Mouse (Mus musculus) heart, adult 18-20 months (tissue): ENCODE results near the gene Hdac11. TPM values are rescaled to one million over a fixed set of nuclear protein-coding genes. Genes with fewer than 3 reads are reported as not detected.

ENCODE experiments used
- DNase-seq, 2 experiments: peaks; one replicate each; pipeline ENCODE4 v3.0.0; 2021 to 2022; ENCODE audit warnings: mixed read lengths in 1 of 2
- total RNA-seq, 2 experiments: library from RNA; stranded (reverse); gene quantifications; 2 replicates each; pipeline ENCODE4 v1.2.3; 2021

Gene Hdac11
- total RNA-seq, 2 experiments from 2014 or later, result 20.9 to 21.3 TPM

DNA sequence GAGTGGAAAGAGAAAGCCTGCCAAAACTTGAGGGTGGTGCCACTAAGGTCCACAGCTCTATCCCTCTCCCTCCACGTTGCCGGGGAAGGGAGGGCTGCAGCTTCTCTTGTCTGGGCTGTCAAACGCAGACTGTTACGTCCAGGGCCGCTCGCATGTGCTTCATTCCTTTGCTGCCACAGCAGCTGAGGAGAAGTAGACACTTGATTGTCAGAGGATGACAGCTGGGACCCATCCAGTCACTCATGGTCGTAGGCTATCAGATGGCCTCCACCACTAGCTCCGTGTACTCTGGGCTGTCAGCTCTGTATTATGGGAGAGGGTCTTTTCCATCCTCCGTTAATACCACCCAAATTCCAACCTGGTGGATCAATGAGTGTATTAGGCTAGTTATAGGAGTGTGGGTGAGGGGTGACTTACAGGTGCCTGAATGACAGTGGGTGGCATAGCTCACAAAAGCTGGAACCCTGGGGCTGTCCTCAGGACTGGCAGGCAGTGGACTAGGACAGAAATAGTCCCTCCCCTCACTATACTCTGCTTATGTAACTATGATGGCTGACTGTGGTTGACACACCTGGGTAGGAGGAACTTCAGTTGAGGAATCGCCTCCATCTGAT lies 19.0 kb upstream of the Hdac11 start:
- DNase-seq, result no peak

DNA sequence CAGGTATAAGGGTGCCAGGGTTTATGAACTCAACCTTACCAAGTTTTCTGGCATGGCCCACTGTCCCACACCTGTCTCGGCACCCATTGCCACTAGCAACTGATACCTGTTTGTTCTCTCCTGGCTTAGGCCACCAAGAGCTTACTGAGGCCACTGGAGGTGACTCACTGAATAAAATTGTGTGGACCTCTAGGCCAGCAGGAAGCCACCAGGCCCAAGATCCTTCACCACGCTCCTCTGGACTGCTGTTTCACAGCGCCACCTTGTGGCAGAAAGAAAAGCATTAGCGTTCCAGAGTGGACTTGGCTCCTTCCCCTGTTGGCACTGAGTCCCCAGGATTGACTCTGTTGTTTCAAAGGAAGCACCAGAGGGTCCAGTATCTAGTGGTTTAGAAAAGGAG lies 16.6 kb upstream of the Hdac11 start:
- peak; percentile 64 to 85 for DNase-seq

DNA sequence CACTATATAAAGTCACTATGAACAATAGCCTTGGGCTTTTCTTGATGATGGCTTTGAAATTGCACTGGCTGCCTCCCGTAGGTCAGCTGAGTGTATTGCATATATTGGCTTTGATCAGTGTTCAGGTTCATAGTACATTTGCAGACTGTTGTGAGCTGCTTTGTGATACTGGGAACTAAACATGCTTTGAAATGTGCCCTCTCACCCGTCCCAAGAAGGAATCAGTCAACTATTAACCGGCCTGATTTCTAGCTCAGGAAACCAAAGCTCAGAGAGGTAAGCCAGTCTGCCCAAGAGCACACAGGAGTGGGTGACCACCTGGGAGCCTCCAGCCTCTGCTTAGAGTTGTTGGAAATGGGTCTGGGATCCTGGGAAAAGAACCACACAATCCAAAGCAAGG lies 11.4 kb upstream of the Hdac11 start:
- no peak for DNase-seq

DNA sequence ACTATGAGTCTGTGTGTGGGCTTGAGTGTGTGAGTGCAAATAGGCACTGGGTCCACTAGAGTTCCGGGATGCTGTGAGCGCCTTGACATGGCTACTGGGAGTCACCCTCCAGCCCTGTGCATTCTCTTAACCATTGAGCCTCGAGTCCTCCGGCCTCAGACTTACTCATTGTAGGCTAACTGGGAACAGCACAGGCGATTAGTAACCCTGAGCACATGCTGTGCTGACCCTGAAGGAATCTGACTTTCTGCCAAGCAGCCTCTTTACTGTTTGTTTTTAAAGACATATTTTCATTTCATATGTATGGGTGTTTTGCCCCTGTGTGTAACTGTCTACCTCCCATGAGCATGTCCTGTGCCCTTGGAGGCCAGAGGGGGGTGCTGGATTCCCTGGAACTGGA lies 10.9 kb upstream of the Hdac11 start:
- DNase-seq, result no peak

DNA sequence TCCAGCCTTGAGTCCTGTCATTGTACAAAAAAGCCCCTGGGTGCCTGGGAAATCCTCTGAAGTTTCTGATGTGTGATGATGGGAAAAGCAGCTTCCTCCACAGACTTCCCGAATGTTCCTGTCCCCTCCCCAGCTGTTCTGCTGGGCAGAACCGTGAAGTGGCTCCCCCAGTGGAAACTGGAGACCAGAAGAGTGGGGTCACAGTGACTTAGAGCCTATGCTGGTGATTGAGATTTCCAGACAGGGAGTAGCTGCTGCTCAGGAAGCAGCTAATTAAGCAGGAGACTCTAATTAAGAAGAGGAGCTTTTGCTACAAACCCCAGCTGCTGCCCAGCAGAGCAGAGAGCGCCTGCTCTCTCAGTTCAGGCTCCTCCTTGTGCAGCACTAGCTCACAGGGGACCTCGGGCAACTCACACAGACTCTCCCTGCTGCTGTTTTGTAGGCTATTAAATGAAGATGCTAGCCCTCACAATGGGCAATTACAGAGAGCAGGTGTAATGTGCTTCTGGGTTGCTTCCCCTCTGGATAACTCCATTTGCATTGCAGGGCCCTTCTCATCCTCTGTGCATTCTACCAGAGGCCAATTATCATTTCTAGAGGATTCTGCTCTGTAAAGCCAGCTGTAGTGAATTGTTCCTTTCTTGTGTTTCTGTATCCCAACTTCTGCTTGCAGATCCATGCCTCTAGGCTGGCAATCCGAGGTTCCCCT lies 9.9 kb upstream of the Hdac11 start:
- no peak for DNase-seq

DNA sequence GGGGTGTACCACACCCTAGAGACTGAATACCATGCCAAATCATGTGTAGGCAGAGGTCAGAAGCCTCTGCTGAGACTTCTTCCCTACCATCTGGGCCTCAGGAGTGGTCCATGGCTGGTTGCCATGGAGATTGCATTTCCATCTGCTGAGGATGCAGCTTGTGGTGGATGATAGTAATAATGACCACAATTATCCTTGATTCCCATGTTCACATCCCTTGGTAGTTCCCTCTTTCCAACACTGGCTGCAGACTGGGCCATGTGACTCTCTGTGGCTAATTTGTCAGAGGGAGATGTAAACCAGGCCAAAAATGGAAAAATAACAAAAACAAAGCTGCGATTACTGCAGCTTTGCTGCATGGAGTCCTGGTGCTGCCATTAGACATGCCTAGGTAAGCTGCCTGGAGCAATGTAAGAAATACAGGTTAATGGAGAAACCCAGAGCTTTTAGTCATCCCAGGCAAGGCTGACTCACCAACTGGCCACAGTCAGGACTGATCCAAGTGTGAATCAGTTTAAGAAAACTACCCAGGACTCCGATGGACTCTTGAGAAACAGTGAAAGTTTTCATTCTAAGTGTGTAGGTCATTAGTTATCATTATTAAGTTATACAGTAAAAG lies 9.2 kb upstream of the Hdac11 start:
- DNase-seq, result no peak

DNA sequence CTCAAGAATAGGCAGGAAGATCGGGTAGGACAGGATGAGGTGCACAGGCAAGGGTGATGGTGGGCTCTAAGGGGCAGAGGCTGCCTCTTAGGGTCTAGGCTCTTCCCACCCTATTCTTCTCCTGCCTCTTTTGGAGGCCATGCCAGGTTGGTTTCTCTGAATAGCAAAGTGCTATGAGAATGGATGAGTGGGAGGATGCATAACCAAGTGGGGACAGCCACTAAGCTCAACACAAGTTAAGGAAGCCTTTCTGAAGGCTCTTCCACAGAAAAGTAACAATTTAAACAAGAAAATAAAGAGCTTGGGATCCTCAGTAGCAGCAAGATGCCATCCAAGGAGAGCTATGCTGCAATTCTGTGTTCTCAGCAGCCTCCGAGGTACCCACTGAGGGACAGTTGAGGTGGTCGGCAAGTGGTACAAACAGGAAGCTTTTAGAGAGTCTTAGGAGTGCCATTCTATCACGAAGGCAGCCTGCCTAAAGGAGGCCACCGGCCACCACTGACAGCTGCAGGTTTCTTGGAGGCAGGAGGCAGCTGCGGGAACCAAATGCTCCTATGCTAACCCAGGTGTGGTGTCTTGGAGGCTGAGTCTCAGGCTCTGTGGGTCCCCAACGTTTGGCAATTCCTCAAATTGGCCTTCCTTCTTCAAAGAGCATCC lies 3.4 kb upstream of the Hdac11 start:
- DNase-seq, result no peak

DNA sequence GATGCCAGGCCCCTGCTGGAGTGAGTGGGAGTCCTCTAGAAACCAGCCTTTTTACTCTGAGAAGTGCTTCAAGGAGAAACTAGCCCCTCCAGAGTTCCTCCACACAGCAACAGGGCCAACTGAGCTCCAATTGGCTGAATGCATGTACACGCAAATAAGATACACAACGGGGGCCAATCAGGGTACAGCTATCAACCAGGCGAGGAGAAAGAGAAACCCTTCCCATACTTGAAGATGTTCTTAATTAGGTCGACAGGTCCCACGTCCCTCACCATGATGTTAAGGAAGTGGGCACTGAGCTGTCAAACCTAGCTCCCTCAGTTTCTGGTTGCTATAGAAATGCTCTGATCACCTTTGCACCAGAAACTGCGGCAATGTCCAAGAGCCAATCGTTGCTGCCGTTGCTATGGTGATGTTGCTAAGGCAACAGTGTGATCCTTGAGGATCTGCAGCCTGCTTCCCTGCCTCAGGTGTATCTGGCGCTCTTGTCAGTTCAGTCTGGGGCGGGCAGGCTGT lies 2.9 kb upstream of the Hdac11 start:
- no peak for DNase-seq

DNA sequence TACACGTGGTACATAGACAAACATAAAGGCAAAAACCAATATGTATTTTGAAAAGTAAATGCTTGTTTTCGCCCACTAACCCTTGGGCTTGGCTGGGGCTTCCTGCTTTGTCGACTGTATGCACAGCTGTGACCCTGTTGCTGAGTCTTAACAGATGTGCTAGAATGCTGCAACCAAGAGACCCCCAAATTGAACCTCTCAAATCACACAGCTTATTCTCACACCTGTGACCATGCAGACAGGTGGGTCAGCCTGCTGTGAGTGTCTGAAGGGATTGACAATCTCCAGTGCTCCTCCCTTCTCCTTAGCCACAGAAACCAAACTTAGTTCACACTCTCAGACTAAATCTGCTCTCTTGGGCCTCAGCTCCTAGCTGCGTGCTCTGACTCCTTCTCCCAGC lies 1.8 kb upstream of the Hdac11 start:
- DNase-seq, result no peak

DNA sequence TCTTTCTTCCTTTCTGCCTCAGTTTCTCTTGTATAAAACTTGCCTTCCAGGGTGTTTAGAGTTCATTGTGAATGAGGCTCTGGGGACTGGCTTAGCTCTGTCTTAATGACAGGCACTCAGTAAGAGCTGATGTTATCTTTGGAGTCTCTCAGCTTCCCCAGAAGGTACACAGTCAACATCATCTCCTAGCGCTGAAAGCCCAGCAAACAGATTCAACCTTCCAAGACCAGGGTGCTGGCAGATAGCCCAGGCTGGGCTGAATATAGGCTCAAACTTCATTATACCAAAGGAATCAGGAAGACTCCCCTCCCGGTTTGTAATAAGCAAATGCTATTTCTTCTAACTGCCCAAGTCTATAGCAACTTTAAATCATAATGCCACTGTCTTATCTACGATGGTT lies 1.2 kb upstream of the Hdac11 start:
- no peak for DNase-seq

DNA sequence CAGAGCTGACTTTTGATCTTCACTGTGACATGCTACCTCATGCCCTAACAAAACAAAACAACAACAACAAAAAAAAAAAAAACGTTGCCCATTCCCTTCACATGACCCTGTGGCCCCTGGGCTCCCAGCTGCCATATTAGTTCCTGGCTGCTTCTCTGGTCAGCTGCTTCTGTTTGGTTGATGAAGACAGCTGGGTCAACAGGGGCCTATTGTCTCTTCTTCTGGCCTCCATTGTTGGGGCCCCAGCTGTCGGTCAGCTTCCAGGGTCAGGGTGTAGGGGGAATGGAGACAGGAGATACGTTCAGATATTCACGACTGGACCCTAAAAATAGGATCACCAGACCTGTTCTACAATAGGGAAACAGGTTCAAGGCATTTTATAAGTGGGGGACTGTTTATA lies 403 bp upstream of the Hdac11 start:
- DNase-seq, result no peak

DNA sequence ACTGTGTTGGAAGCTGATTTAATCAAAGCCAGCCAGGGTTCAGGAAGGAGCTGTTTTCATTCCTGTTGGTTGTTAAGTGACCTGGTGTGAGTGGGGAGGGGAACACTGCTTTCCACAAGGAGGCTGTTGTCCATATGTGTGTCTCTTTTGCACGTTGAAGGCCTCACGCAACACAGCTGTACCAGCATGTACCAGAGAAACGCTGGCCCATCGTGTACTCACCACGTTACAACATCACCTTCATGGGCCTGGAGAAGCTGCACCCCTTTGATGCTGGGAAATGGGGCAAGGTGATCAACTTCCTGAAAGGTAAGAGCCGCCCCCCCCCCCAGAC lies 739 bp downstream of the Hdac11 start:
- no peak for DNase-seq

DNA sequence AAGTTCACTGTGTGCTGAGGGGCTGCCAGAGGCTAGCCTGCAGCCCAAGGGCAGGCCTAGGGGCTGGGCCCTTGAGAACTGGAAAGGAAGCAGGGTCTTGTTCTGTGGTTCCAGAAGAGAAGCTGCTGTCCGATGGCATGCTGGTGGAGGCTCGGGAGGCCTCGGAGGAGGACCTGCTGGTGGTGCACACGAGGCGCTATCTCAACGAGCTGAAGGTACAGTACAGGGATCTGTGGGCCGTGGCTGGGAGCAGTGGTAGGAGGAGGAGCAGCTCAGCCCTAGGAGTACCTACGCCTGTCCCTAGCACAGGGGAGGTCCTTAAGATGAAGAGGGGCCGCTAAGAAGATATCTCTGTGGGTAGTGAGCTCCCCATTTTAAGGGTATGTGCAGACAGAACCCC lies 2.6 kb downstream of the Hdac11 start:
- no peak for DNase-seq

DNA sequence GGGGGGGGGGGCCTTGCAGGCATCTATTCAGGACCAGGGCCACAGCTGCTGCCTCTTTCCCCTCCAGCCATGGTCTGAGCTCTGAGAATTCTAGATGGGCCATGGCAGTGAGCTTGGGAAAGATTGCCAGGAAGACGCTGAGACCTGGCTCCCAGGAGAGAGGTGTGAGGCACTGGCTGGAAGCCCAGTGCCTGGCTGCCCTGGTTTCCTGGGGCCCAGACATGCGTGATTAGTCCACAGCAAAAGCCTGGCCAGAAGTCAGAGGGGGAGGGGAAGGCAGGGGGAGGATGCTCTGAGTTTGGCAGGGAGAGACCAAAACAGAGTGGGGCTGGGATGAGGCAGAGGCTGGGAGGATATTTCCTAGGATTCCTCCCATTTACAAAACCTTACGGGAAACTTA lies 3.9 kb downstream of the Hdac11 start:
- peak; percentile 79 to 81 for DNase-seq

DNA sequence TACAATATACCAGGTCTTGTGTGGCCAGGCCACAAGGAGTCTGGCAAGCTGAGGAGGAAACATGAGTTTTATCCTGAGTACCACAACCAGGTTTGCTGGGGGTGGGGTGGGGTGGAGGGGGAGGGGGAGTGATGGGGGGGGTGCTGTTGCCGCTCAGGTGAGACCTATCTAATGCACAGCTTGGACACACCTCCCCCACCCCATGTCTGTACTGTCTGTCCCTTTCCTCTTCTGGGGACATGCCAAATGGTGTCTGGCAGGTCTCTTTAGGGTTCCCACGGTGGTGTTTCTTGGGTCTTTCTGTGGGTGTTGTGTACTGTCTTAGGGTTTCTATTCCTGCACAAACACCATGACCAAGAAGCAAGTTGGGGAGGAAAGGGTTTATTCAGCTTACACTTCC lies 4.5 kb downstream of the Hdac11 start:
- no peak for DNase-seq

DNA sequence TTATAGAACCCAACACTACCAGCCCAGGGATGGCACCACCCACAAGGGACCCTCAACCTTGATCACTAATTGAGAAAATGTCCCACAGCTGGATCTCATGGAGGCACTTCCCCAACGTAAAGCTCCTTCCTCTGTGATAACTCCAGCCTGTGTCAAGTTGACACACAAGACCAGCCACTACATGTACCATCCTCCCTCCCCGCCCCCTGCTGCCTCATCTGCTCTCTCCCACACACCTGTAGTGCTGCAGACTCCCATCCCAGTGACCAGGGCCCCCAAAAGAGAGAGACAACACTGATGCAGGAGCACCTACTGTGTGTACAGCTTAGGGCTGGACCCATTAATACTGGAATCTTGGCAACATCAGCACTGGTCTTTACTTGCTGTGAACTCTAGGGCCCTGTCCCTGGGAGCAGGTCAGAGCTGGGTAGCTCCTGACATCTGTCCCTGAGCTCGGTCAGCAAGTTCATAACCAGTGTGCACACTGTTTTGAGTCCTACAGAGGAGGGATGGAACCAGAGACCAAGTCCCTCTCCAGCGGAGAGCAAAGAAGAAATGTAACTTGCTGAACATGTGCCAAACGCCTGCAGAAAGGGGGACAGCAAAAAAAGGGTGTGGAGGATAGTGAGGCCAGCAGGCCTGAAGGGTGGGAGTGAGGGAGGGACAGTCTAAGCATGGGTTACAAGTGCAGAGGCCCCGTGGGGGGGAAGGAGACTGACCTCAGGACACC lies 5.2 kb downstream of the Hdac11 start:
- no peak for DNase-seq

DNA sequence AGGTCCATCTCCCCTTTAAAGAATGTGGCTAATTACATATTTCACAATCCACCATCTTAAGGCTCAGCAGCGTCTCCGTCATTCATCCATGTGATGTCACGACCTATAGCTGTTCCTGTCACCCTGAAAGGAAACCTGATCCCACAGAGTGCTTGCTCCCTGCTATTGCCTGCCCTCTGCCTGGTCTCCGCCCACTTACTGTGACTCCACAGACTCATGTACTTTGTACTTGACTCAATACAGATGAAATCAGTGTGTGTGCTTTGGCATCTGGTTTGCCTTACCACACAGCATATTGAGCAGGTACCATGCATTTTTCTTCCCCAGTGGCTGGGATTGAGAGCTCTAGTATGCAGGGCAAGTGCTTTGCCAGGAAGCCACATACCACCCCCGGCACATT lies 5.8 kb downstream of the Hdac11 start:
- DNase-seq, result no peak

DNA sequence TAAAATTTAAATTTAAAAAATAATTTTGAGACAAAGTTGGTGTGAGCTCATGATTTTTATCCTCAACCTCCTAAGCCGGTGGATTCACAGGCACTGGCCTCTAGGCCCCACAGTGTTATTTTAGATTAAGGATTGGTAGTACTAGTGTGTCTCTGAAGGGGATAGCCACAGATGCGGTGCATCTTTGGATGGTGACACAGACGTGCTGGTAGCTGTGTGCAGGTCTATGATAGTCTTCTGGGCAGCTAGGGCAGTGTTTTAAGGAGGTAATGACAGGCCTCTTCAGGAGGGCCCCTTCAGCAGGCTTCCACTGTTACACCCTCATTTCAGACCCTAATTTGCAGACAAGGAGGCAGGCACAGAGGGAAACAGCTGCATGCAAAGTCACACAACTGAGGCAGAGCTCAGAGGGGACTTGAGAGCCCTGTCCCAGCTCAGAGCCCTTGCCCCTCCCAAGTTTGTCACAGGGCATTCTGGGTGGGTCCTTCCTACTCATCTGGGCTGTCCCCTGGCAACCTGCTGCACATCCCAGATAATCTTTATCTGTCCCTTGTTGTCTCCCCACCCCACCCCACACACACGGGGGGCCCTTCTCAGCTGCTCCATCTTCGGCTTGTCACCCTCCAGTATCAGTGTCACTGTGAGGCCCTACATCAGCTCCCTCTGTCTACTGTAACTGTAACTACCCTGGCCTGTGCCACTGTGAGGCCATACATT lies 6.9 kb downstream of the Hdac11 start:
- DNase-seq, result no peak

DNA sequence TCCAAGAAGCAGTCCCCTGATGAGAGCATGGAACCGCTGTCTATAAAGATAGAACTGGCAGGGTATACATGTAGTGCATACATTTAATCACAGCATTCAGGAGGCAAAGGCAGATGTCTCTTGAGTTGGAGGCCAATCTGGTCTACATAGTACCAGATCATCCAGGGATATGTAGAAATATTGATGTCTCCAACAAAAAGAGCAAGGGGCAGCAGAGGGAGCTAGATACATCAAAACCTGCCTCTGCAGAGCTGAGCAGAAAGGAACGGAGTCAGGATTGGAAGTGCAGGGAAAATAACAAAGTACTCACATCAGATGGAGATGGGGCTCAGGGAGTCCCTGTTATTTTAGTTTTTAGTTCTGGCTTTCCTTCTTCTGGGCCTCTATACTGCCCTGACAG lies 8.1 kb downstream of the Hdac11 start:
- no peak for DNase-seq

DNA sequence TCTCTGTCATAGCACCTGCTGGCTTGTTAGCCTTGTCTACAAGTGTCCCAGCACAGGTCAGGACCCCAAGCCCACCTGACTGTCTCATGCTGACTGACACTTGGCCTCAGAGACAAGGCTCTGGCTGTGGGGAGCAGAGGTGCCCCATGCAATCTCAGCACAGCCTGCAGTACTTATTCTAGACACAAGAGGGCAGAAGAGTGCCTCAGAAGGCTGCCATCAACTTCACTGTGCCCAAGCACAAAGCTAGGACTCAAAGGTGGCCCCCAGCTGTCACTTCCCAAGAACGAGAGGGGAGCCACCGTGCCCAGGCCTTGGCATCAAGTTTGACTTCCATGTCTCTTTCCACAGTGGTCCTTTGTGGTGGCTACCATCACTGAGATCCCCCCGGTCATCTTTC lies 8.7 kb downstream of the Hdac11 start:
- peak; percentile 64 to 85 for DNase-seq

DNA sequence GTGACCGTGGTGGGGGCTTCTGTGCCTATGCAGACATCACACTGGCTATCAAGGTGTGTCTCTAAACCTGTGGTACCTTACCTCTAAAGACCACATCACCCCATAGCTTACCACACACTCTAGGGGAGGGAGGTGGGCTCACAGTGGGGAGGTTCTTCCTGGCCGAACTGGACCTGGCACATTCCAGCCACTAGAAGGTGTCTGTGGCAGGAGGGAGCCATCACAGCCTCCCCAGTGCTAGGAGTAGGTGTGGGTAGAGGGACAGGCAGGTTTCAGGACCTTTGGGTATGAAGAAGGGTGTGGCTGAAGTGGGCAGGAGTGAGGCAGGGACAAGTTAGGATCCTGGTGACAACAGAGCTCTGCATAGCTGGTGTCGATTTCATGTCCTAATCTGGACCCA lies 11.4 kb downstream of the Hdac11 start:
- no peak for DNase-seq

DNA sequence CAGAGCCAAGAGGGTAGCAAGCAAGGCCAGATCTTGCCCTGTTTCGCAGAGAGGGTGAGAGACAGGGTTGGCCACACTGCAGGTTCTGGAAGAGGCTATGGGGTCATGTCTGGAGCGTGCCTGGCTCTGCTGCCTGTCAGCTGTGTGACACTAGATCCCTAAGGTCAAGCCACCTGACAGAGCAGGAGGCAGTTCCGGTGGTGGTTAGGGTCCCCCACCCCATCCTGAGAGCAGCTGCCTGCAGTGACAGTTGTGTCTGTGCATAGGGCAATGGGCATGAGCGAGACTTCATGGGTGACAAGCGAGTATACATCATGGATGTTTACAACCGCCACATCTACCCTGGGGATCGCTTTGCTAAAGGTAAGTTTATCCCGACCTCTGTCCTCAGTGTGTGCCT lies 12.7 kb downstream of the Hdac11 start:
- no peak for DNase-seq
